Mouse (Mus musculus): ENCODE measurements around the gene Pknox1. TPM values are rescaled to one million over a fixed set of nuclear protein-coding genes. Genes with fewer than 3 reads are reported as not detected.

Pknox1 gene
- polyA plus RNA-seq, 1 experiment, result 19.9 TPM

GRCm38 (mm10) chr17:31556253-31556652 lies 8.3 kb upstream of the Pknox1 start:
- WGBS, result 82% methylated on average over 4 of the region's 4 CpGs
- H3K36me3 ChIP-seq (ENCODE audit: control insufficient read depth, insufficient read depth, low read length), result no peaks in the 10 kb centered on the region
- no peak overlapping the region for H3K4me3 ChIP-seq (ENCODE audit: insufficient read depth, low read depth, low read length)
- H3K27me3 ChIP-seq (replicated peaks; ENCODE audit: control insufficient read depth, insufficient read depth, low read length), result no peaks in the 10 kb centered on the region
- H3K4me1 ChIP-seq (ENCODE audit: control insufficient read depth, insufficient read depth, low read length), result no peaks in the 10 kb centered on the region
- TF ChIP-seq CTCF (conservative IDR thresholded peaks at IDR 0.05; ENCODE audit: insufficient read depth, insufficient read length, low read depth, low read length) (no peak), POLR2A (IDR thresholded peaks at IDR 0.05; ENCODE audit: low read depth, low read length) (no peak)
- no peak overlapping the region for H3K27ac ChIP-seq (ENCODE audit: insufficient read depth, low read depth, low read length)
- DNase-seq, result no peak

- no peak overlapping the region for H3K27ac ChIP-seq (ENCODE audit: insufficient read depth, low read depth, low read length)
- TF ChIP-seq CTCF (conservative IDR thresholded peaks at IDR 0.05; ENCODE audit: insufficient read depth, insufficient read length, low read depth, low read length), result no peak
- no peak for TF ChIP-seq POLR2A (IDR thresholded peaks at IDR 0.05; ENCODE audit: low read depth, low read length)
- H3K4me3 ChIP-seq (ENCODE audit: insufficient read depth, low read depth, low read length), result peak overlapping the region; percentile 44; the same call in 1 of the 2 replicates
- 63% methylated on average over 11 of the region's 11 CpGs for WGBS
- peak; percentile 44 for DNase-seq
- H3K36me3 ChIP-seq (ENCODE audit: control insufficient read depth, insufficient read depth, low read length), result no peaks in the 10 kb centered on the region
- no peaks in the 10 kb centered on the region for H3K27me3 ChIP-seq (replicated peaks; ENCODE audit: control insufficient read depth, insufficient read depth, low read length)
- H3K4me1 ChIP-seq (ENCODE audit: control insufficient read depth, insufficient read depth, low read length), result no peaks in the 10 kb centered on the region
Observed at GRCm38 (mm10) chr17:31557124-31557880, 7.2 kb upstream of the Pknox1 start.

DNA sequence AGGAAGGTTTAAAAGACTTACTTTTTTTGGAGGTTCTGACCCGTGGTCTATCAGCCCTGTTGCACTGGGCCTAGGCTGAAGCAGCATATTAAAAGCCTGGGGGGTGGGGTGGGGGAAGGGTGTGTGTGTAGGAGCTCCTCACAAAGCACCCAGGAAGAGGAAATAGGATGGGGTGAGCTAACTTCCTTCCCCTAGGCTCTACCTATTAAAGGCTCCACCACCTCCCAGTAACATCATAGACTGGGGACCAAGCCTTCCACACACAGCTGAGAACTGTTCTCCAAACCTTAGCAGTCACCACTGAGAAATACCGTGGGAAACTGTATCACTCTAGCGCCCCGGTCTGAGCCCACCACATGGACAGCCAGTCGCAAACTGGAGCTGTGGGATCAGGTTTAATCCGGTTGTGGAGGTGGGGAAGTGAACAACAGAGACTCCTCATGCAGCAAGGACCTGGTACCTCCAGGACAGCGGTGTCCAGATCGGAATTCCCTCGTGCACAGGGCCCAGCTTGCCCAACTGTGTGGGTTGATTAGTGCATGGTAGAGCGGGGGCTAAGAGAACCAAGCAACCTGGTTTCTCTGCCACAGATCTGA lies 6.5 kb upstream of the Pknox1 start:
- Histone ChIP-seq H3K27me3 (replicated peaks; ENCODE audit: control insufficient read depth, insufficient read depth, low read length) (no peaks in the 10 kb centered on the region), H3K4me1 (ENCODE audit: control insufficient read depth, insufficient read depth, low read length) (no peaks in the 10 kb centered on the region), H3K4me3 (ENCODE audit: insufficient read depth, low read depth, low read length) (peak overlapping the region; percentile 44; the same call in 1 of the 2 replicates), H3K27ac (ENCODE audit: insufficient read depth, low read depth, low read length) (no peak overlapping the region), H3K36me3 (ENCODE audit: control insufficient read depth, insufficient read depth, low read length) (no peaks in the 10 kb centered on the region)
- TF ChIP-seq CTCF (conservative IDR thresholded peaks at IDR 0.05; ENCODE audit: insufficient read depth, insufficient read length, low read depth, low read length) (no peak), POLR2A (IDR thresholded peaks at IDR 0.05; ENCODE audit: low read depth, low read length) (no peak)
- no peak for DNase-seq
- 65% methylated on average over 10 of the region's 10 CpGs for WGBS

DNA sequence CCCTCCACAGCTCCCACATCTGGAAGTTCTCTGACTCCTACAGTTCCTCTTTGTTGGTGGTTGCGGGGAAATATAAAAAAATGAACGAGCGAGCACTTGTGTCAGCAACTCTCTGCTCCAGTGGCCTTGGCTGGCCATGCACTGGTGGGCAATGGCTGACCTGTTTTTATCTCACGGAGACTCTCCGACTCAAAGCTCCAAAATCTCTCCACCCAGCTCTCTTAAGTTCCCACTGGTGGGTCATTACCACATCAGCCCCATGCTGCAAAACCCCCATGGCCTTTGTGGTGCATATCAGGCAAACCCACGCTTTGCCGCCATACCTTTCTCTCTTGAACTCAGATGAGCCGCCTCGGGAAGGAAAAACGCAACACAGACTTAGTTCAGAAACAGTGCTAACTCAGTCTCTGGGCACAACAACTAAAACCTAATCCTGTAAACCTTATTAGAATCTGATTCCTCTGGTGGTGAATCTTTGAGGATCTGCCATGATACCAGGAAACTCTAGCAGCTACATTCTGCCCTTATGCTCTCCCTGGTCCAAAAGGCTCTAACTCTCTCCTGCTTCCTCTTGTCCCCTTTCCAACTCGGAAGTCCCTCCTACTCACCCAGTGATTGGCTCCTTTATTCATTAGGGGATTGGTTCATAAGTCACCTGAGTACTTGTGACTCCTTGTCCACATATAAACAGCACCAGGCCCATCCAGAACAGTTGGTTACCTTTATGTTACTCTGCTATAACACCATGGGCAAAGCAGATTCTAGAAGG lies 5.3 kb upstream of the Pknox1 start:
- no peak for TF ChIP-seq POLR2A (IDR thresholded peaks at IDR 0.05; ENCODE audit: low read depth, low read length)
- no peak for TF ChIP-seq CTCF (conservative IDR thresholded peaks at IDR 0.05; ENCODE audit: insufficient read depth, insufficient read length, low read depth, low read length)
- Histone ChIP-seq H3K27me3 (replicated peaks; ENCODE audit: control insufficient read depth, insufficient read depth, low read length) (no peaks in the 10 kb centered on the region), H3K27ac (ENCODE audit: insufficient read depth, low read depth, low read length) (no peak overlapping the region), H3K36me3 (ENCODE audit: control insufficient read depth, insufficient read depth, low read length) (no peaks in the 10 kb centered on the region), H3K4me3 (ENCODE audit: insufficient read depth, low read depth, low read length) (no peak overlapping the region), H3K4me1 (ENCODE audit: control insufficient read depth, insufficient read depth, low read length) (peaks cover 5% of the 10 kb centered on the region)
- 70% methylated on average over 11 of the region's 11 CpGs for WGBS
- DNase-seq, result no peak

DNA sequence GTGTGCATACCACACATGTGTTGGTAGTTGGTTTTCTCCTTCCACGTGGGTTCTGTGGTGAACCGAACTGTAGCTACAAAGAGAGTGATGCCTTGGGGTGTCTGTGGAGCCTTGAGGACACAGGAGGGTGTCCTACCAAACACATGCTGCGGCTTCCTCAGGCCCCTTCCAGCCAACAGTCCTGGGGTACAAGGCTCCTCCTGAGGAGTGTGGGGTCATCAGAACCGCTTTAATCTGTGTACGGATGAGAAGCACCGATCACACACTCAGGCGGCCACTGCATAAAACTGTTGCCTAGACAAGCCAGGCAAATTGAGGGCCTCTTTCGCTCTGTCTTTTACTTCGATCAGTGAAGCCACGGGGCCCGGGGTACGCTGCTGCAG lies 911 bp upstream of the Pknox1 start:
- Histone ChIP-seq H3K4me1 (ENCODE audit: control insufficient read depth, insufficient read depth, low read length) (peaks cover 19% of the 10 kb centered on the region), H3K36me3 (ENCODE audit: control insufficient read depth, insufficient read depth, low read length) (no peaks in the 10 kb centered on the region), H3K27ac (ENCODE audit: insufficient read depth, low read depth, low read length) (peak overlapping the region; percentile 94), H3K27me3 (replicated peaks; ENCODE audit: control insufficient read depth, insufficient read depth, low read length) (no peaks in the 10 kb centered on the region), H3K4me3 (ENCODE audit: insufficient read depth, low read depth, low read length) (peak overlapping the region; percentile 69)
- DNase-seq, result no peak
- 7% methylated on average over 12 of the region's 12 CpGs for WGBS
- TF ChIP-seq POLR2A (IDR thresholded peaks at IDR 0.05; ENCODE audit: low read depth, low read length) (no peak), CTCF (conservative IDR thresholded peaks at IDR 0.05; ENCODE audit: insufficient read depth, insufficient read length, low read depth, low read length) (no peak)

DNA sequence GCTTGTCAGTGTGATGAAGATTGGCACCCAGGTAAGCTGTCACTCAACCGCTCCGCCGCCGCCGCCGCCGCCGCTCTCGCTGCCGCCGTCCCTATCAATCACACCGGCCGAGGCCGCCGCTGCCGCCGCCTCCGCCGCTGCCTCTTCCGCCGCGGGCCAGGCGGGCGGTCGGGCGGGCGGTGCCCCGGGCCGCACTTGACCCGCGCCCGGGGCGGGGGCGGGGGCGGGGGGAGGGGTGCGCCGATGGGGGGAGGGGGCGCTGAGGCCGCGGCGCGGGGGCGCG lies 265 bp downstream of the Pknox1 start:
- H3K4me1 ChIP-seq (ENCODE audit: control insufficient read depth, insufficient read depth, low read length), result peaks cover 28% of the 10 kb centered on the region
- peak overlapping the region; percentile 12; the same call in 1 of the 2 replicates for H3K27ac ChIP-seq (ENCODE audit: insufficient read depth, low read depth, low read length)
- H3K27me3 ChIP-seq (replicated peaks; ENCODE audit: control insufficient read depth, insufficient read depth, low read length), result no peaks in the 10 kb centered on the region
- no peak for DNase-seq
- peak overlapping the region; percentile 75 for H3K4me3 ChIP-seq (ENCODE audit: insufficient read depth, low read depth, low read length)
- TF ChIP-seq POLR2A (IDR thresholded peaks at IDR 0.05; ENCODE audit: low read depth, low read length) (no peak), CTCF (conservative IDR thresholded peaks at IDR 0.05; ENCODE audit: insufficient read depth, insufficient read length, low read depth, low read length) (no peak)
- under 1% methylated on average over 44 of the region's 44 CpGs for WGBS
- H3K36me3 ChIP-seq (ENCODE audit: control insufficient read depth, insufficient read depth, low read length), result no peaks in the 10 kb centered on the region

Measured in kidney, adult 2 months (tissue).